37 mouse cellular contexts compared by ENCODE assay signal in genomic region chr10:127903116-127903515, GRCm38 (mm10). TPM values are rescaled to one million over a fixed set of nuclear protein-coding genes. Genes with fewer than 3 reads are reported as not detected.
DNase-seq lines count a peak whose midpoint lies in the region; ATAC-seq and TF ChIP-seq lines count a peak whose summit lies in the region.
"Had no signal": no experiment of that assay in that cellular context is flagged by ENCODE, and none has a peak within 500 bp of the region (broad histone marks: within the 10 kb centered on the region; RNA-seq: fewer than 3 reads in every experiment).

No protein-coding gene starts in this region.

- peak overlapping the region; percentile 98 for H3K27ac ChIP-seq in liver, adult 2 months (replicated peaks; ENCODE audit: insufficient read depth, low read depth, low read length)
- H3K27ac ChIP-seq in liver, postnatal 0 days (ENCODE audit: low read depth) = no peak overlapping the region
- H3K27ac ChIP-seq in heart, embryonic 11.5 days (ENCODE audit: low read depth, low read length) = no peak overlapping the region
- H3K27ac ChIP-seq in forebrain, postnatal 0 days (ENCODE audit: low read depth, low read length) = no peak overlapping the region
- H3K27ac ChIP-seq in kidney, embryonic 15.5 days = no peak overlapping the region
- H3K27ac ChIP-seq: embryonic facial prominence, embryonic 10.5 days; embryonic facial prominence, embryonic 13.5 days; forebrain, embryonic 12.5 days; forebrain, embryonic 15.5 days; heart, embryonic 13.5 days; hindbrain, embryonic 14.5 days had no signal

- H3K9me3 ChIP-seq in liver, postnatal 0 days (ENCODE audit: low read length) = no peaks in the 10 kb centered on the region
- H3K9me3 ChIP-seq in heart, embryonic 11.5 days (replicated peaks; ENCODE audit: control insufficient read depth, low read length) = no peaks in the 10 kb centered on the region
- no peaks in the 10 kb centered on the region for H3K9me3 ChIP-seq in forebrain, postnatal 0 days (ENCODE audit: low read length)
- H3K9me3 ChIP-seq in kidney, embryonic 15.5 days (replicated peaks) = no peaks in the 10 kb centered on the region
- H3K9me3 ChIP-seq: embryonic facial prominence, embryonic 10.5 days; embryonic facial prominence, embryonic 13.5 days; forebrain, embryonic 12.5 days; forebrain, embryonic 15.5 days; heart, embryonic 13.5 days had no signal

- H3K4me2 ChIP-seq in liver, postnatal 0 days (ENCODE audit: low read depth, low read length) = no peak overlapping the region
- H3K4me2 ChIP-seq in heart, embryonic 11.5 days = no peak overlapping the region
- no peak overlapping the region for H3K4me2 ChIP-seq in forebrain, postnatal 0 days (ENCODE audit: low read depth)
- H3K4me2 ChIP-seq in kidney, embryonic 15.5 days = no peak overlapping the region
- H3K4me2 ChIP-seq: embryonic facial prominence, embryonic 13.5 days; forebrain, embryonic 12.5 days; forebrain, embryonic 15.5 days; heart, embryonic 13.5 days; hindbrain, embryonic 14.5 days had no signal

- no peak for TF ChIP-seq CTCF in liver, adult 2 months (IDR thresholded peaks at IDR 0.05; ENCODE audit: low read depth, low read length)
- no peak for TF ChIP-seq CTCF in liver, postnatal 0 days (IDR thresholded peaks at IDR 0.05; ENCODE audit: low read depth)
- TF ChIP-seq CTCF in forebrain, postnatal 0 days (IDR thresholded peaks at IDR 0.05; ENCODE audit: low read depth) = no peak

- no peaks in the 10 kb centered on the region for H3K27me3 ChIP-seq in liver, adult 2 months (ENCODE audit: control insufficient read depth, insufficient read depth, low read length)
- H3K27me3 ChIP-seq in liver, postnatal 0 days (ENCODE audit: insufficient read depth, low read length) = no peaks in the 10 kb centered on the region
- no peaks in the 10 kb centered on the region; the same call in 1 of the 2 replicates for H3K27me3 ChIP-seq in heart, embryonic 11.5 days (ENCODE audit: control insufficient read depth, insufficient read depth, low read length)
- no peaks in the 10 kb centered on the region for H3K27me3 ChIP-seq in forebrain, postnatal 0 days (ENCODE audit: insufficient read depth, low read length)
- H3K27me3 ChIP-seq in kidney, embryonic 15.5 days = no peaks in the 10 kb centered on the region
- H3K27me3 ChIP-seq: embryonic facial prominence, embryonic 13.5 days; forebrain, embryonic 12.5 days; forebrain, embryonic 15.5 days; heart, embryonic 13.5 days had no signal

- H3K79me2 ChIP-seq in liver, adult 2 months (ENCODE audit: control insufficient read depth, insufficient read depth, low read length) = peaks cover 4% of the 10 kb centered on the region; the same call in 1 of the 2 replicates

- DNase-seq in liver, adult 2 months (ENCODE audit: extremely low read depth, low read depth, low spot score) = peak; percentile 67
- no peak for DNase-seq in liver, postnatal 0 days
- peak; percentile 77 for DNase-seq in adrenal gland, adult 2 months
- peak; percentile 63 for DNase-seq in adrenal gland, adult 8-10 months
- DNase-seq in adrenal gland, postnatal 25 days = peak; percentile 7
- DNase-seq in forebrain, postnatal 0 days = no peak
- DNase-seq: cerebellum, adult 11-12 months; cerebellum, adult 8-10 months; cerebellum, postnatal 10 days; cerebellum, postnatal 36 days; embryo, embryonic 11 days; gastrocnemius, postnatal 25 days; heart, adult 18-20 months; heart, postnatal 14 days; heart, postnatal 4 days had no signal

- peak overlapping the region; percentile 24; the same call in 1 of the 2 replicates for H3K4me3 ChIP-seq in liver, adult 2 months (ENCODE audit: insufficient read depth, low read depth, low read length)
- no peak overlapping the region for H3K4me3 ChIP-seq in liver, postnatal 0 days (ENCODE audit: low read depth, low read length)
- no peak overlapping the region for H3K4me3 ChIP-seq in heart, embryonic 11.5 days (ENCODE audit: low read depth, low read length)
- H3K4me3 ChIP-seq in forebrain, postnatal 0 days (ENCODE audit: low read depth, low read length) = no peak overlapping the region
- no peak overlapping the region for H3K4me3 ChIP-seq in kidney, embryonic 15.5 days (replicated peaks)
- H3K4me3 ChIP-seq: embryonic facial prominence, embryonic 10.5 days; embryonic facial prominence, embryonic 13.5 days; erythroblast, embryonic 14.5 days; forebrain, embryonic 12.5 days; forebrain, embryonic 15.5 days; heart, embryonic 13.5 days had no signal

- peaks cover 31% of the 10 kb centered on the region for H3K4me1 ChIP-seq in liver, adult 2 months (ENCODE audit: control insufficient read depth, insufficient read depth, low read length)
- peaks cover 5% of the 10 kb centered on the region for H3K4me1 ChIP-seq in liver, postnatal 0 days (ENCODE audit: insufficient read depth)
- no peaks in the 10 kb centered on the region for H3K4me1 ChIP-seq in heart, embryonic 11.5 days (ENCODE audit: control insufficient read depth, insufficient read depth, low read length)
- H3K4me1 ChIP-seq in forebrain, postnatal 0 days (ENCODE audit: insufficient read depth) = no peaks in the 10 kb centered on the region
- peaks cover 5% of the 10 kb centered on the region; the same call in 1 of the 2 replicates for H3K4me1 ChIP-seq in kidney, embryonic 15.5 days

- no peak for ATAC-seq in liver, postnatal 0 days
- no peak for ATAC-seq in heart, embryonic 11.5 days (replicated peaks; ENCODE audit: insufficient number of reproducible peaks, low FRiP score, low TSS enrichment)
- no peak for ATAC-seq in forebrain, postnatal 0 days
- no peak for ATAC-seq in kidney, embryonic 15.5 days (replicated peaks; ENCODE audit: low FRiP score)
- ATAC-seq: activated CD4-positive, CD25-positive, alpha-beta regulatory T cell, adult 4 months; forebrain, embryonic 15.5 days; intestine, postnatal 0 days had no signal

- no peak for TF ChIP-seq EP300 in liver, postnatal 0 days (IDR thresholded peaks at IDR 0.05; ENCODE audit: low read depth)

- 22% methylated on average over 1 of the region's 1 CpGs for WGBS in liver, adult 2 months
- 67% methylated on average over 1 of the region's 1 CpGs for WGBS in liver, postnatal 0 days (ENCODE audit: insufficient replicate concordance)
- WGBS in heart, embryonic 11.5 days (ENCODE audit: insufficient replicate concordance) = 33% methylated on average over 1 of the region's 1 CpGs
- WGBS in forebrain, postnatal 0 days = 65% methylated on average over 1 of the region's 1 CpGs
- 60% methylated on average over 1 of the region's 1 CpGs for WGBS in kidney, embryonic 15.5 days

- H3K36me3 ChIP-seq in liver, adult 2 months (ENCODE audit: control insufficient read depth, insufficient read depth, low read length) = peaks cover 7% of the 10 kb centered on the region
- no peaks in the 10 kb centered on the region for H3K36me3 ChIP-seq in liver, postnatal 0 days (replicated peaks; ENCODE audit: insufficient read depth, low read length)
- no peaks in the 10 kb centered on the region for H3K36me3 ChIP-seq in heart, embryonic 11.5 days (ENCODE audit: control insufficient read depth, insufficient read depth, low read length)
- H3K36me3 ChIP-seq in forebrain, postnatal 0 days (ENCODE audit: insufficient read depth) = no peaks in the 10 kb centered on the region
- no peaks in the 10 kb centered on the region for H3K36me3 ChIP-seq in kidney, embryonic 15.5 days
- H3K36me3 ChIP-seq: embryonic facial prominence, embryonic 10.5 days; embryonic facial prominence, embryonic 13.5 days; forebrain, embryonic 12.5 days; forebrain, embryonic 15.5 days; heart, embryonic 13.5 days had no signal

- TF ChIP-seq POLR2A in liver, adult 2 months (IDR thresholded peaks at IDR 0.05; ENCODE audit: extremely low read depth, insufficient read depth, low read length) = no peak

- H3K9ac ChIP-seq in liver, adult 2 months (ENCODE audit: low read depth, low read length) = peak overlapping the region; percentile 72
- no peak overlapping the region for H3K9ac ChIP-seq in liver, postnatal 0 days (replicated peaks)
- H3K9ac ChIP-seq in heart, embryonic 11.5 days (ENCODE audit: low read depth, low read length) = no peak overlapping the region
- H3K9ac ChIP-seq in forebrain, postnatal 0 days = no peak overlapping the region
- no peak overlapping the region for H3K9ac ChIP-seq in kidney, embryonic 15.5 days
- H3K9ac ChIP-seq: embryonic facial prominence, embryonic 13.5 days; forebrain, embryonic 12.5 days; forebrain, embryonic 15.5 days; heart, embryonic 13.5 days; hindbrain, embryonic 14.5 days had no signal

RNA-seq across cellular contexts. Expression of gene Sdr9c7, which starts 4.8 kb away (rescaled TPM):
- 25.6 and 26.9 TPM in 2 replicates for total RNA-seq in liver, adult 2 months (2014; rRNA removed)
- polyA plus RNA-seq in liver, adult 2 months (2012; rRNA removed) = 20.4 and 36.7 TPM in 2 replicates
- polyA plus RNA-seq in liver, postnatal 0 days (2015; fragmentation: Nextera tagmentation; extraction: Ambion mirVana) = 0.05 TPM in 2 replicates
- total RNA-seq in adrenal gland, adult 2 months (2021) = 1 to 10 TPM in 1 of 2 experiments, under 1 TPM in 1; 0.41 to 1.9 TPM
- 0.74 and 0.85 TPM in 2 replicates for polyA plus RNA-seq in adrenal gland, adult 2 months (2012; rRNA removed)
- total RNA-seq in adrenal gland, adult 8-10 months (2022) = 1 to 10 TPM in 1 of 4 experiments, under 1 TPM in 3; 0.64 to 1.6 (median 0.72) TPM
- 0.82 and 2.6 TPM in 2 replicates for total RNA-seq in adrenal gland, postnatal 25 days (2021)
- polyA plus RNA-seq in heart, embryonic 11.5 days (2014; fragmentation: Nextera tagmentation; extraction: Ambion mirVana) = not detected in 2 replicates
- total RNA-seq in forebrain, postnatal 0 days (2014; rRNA removed) = not detected in 2 replicates
- not detected in 2 replicates for polyA plus RNA-seq in forebrain, postnatal 0 days (2015; fragmentation: Nextera tagmentation; extraction: Ambion mirVana)
- polyA plus RNA-seq in kidney, embryonic 15.5 days (2015; fragmentation: Nextera tagmentation; extraction: Ambion mirVana) = 0.08 TPM in 1 of 2 replicates, not detected in the other
- total RNA-seq: gastrocnemius, adult 8-10 months; gastrocnemius, postnatal 25 days; heart, adult 18-20 months; heart, postnatal 4 days had no signal
- polyA plus RNA-seq: activated CD4-positive, CD25-positive, alpha-beta regulatory T cell, adult 4 months; brain, embryonic 14.5 days; C2C12; embryonic facial prominence, embryonic 10.5 days; erythroblast, embryonic 14.5 days; forebrain, embryonic 12.5 days; forebrain, embryonic 15.5 days; heart, embryonic 13.5 days; heart, embryonic 16.5 days; hindbrain, embryonic 11.5 days; hindbrain, embryonic 14.5 days; intestine, embryonic 14.5 days had no signal

RNA-seq across cellular contexts. Expression of gene Rdh7, which starts 14.5 kb away (rescaled TPM):
- total RNA-seq in liver, adult 2 months (2014; rRNA removed) = 1,124 and 1,219 TPM in 2 replicates
- 1,436 and 1,472 TPM in 2 replicates for polyA plus RNA-seq in liver, adult 2 months (2012; rRNA removed)
- 345 and 356 TPM in 2 replicates for polyA plus RNA-seq in liver, postnatal 0 days (2015; fragmentation: Nextera tagmentation; extraction: Ambion mirVana)
- total RNA-seq in adrenal gland, adult 2 months (2021) = 1 to 10 TPM in 1 of 2 experiments, not detected in 1; 2.0 TPM
- polyA plus RNA-seq in adrenal gland, adult 2 months (2012; rRNA removed) = 0.17 TPM in 1 of 2 replicates, not detected in the other
- total RNA-seq in adrenal gland, adult 8-10 months (2022) = under 1 TPM in 2 of 4 experiments, not detected in 2; 0.19 to 0.20 TPM
- 5.8 TPM in 1 of 2 replicates, not detected in the other for total RNA-seq in adrenal gland, postnatal 25 days (2021)
- not detected in 2 replicates for polyA plus RNA-seq in heart, embryonic 11.5 days (2014; fragmentation: Nextera tagmentation; extraction: Ambion mirVana)
- not detected in 2 replicates for total RNA-seq in forebrain, postnatal 0 days (2014; rRNA removed)
- polyA plus RNA-seq in forebrain, postnatal 0 days (2015; fragmentation: Nextera tagmentation; extraction: Ambion mirVana) = not detected in 2 replicates
- not detected in 2 replicates for polyA plus RNA-seq in kidney, embryonic 15.5 days (2015; fragmentation: Nextera tagmentation; extraction: Ambion mirVana)
- total RNA-seq: adrenal gland, adult 18-20 months; ES-E14; gastrocnemius, postnatal 25 days; heart, adult 18-20 months; heart, postnatal 14 days; heart, postnatal 4 days had no signal
- polyA plus RNA-seq: activated CD4-positive, CD25-positive, alpha-beta regulatory T cell, adult 4 months; brain, embryonic 14.5 days; C2C12; cortical plate, adult 2 months; embryonic facial prominence, embryonic 10.5 days; embryonic facial prominence, embryonic 13.5 days; erythroblast, embryonic 14.5 days; forebrain, embryonic 12.5 days; forebrain, embryonic 15.5 days; frontal cortex, adult 2 months; heart, embryonic 13.5 days; heart, embryonic 16.5 days; hindbrain, embryonic 11.5 days; hindbrain, embryonic 14.5 days had no signal

RNA-seq across cellular contexts. Expression of gene Rdh16f2, which starts 36.8 kb away (rescaled TPM):
- total RNA-seq in liver, adult 2 months (2014; rRNA removed) = 282 and 329 TPM in 2 replicates
- 281 and 297 TPM in 2 replicates for polyA plus RNA-seq in liver, adult 2 months (2012; rRNA removed)
- 4.2 and 4.6 TPM in 2 replicates for polyA plus RNA-seq in liver, postnatal 0 days (2015; fragmentation: Nextera tagmentation; extraction: Ambion mirVana)
- total RNA-seq in adrenal gland, adult 2 months (2021) = under 1 TPM in 1 of 2 experiments, not detected in 1; 0.23 TPM
- polyA plus RNA-seq in adrenal gland, adult 2 months (2012; rRNA removed) = not detected in 2 replicates
- total RNA-seq in adrenal gland, adult 8-10 months (2022) = not detected
- not detected in 2 replicates for total RNA-seq in adrenal gland, postnatal 25 days (2021)
- polyA plus RNA-seq in heart, embryonic 11.5 days (2014; fragmentation: Nextera tagmentation; extraction: Ambion mirVana) = not detected in 2 replicates
- total RNA-seq in forebrain, postnatal 0 days (2014; rRNA removed) = not detected in 2 replicates
- polyA plus RNA-seq in forebrain, postnatal 0 days (2015; fragmentation: Nextera tagmentation; extraction: Ambion mirVana) = not detected in 2 replicates
- 0.64 and 0.72 TPM in 2 replicates for polyA plus RNA-seq in kidney, embryonic 15.5 days (2015; fragmentation: Nextera tagmentation; extraction: Ambion mirVana)
- total RNA-seq: ES-E14; gastrocnemius, adult 8-10 months; gastrocnemius, postnatal 25 days; heart, adult 18-20 months; heart, postnatal 14 days; heart, postnatal 4 days had no signal
- polyA plus RNA-seq: activated CD4-positive, CD25-positive, alpha-beta regulatory T cell, adult 4 months; brain, embryonic 14.5 days; C2C12; cortical plate, adult 2 months; embryonic facial prominence, embryonic 10.5 days; embryonic facial prominence, embryonic 13.5 days; erythroblast, embryonic 14.5 days; forebrain, embryonic 12.5 days; forebrain, embryonic 15.5 days; frontal cortex, adult 2 months; heart, embryonic 13.5 days; heart, embryonic 16.5 days; hindbrain, embryonic 11.5 days; hindbrain, embryonic 14.5 days had no signal

RNA-seq across cellular contexts. Expression of gene Rdh19, which starts 53.4 kb away (rescaled TPM):
- total RNA-seq in liver, adult 2 months (2014; rRNA removed) = not detected in 2 replicates
- polyA plus RNA-seq in liver, adult 2 months (2012; rRNA removed) = 0.05 TPM in 1 of 2 replicates, not detected in the other
- polyA plus RNA-seq in liver, postnatal 0 days (2015; fragmentation: Nextera tagmentation; extraction: Ambion mirVana) = not detected in 2 replicates
- not detected for total RNA-seq in adrenal gland, adult 2 months (2021)
- polyA plus RNA-seq in adrenal gland, adult 2 months (2012; rRNA removed) = not detected in 2 replicates
- total RNA-seq in adrenal gland, adult 8-10 months (2022) = under 1 TPM in 3 of 4 experiments, not detected in 1; 0.20 to 0.38 (median 0.24) TPM
- total RNA-seq in adrenal gland, postnatal 25 days (2021) = not detected in 2 replicates
- not detected in 2 replicates for polyA plus RNA-seq in heart, embryonic 11.5 days (2014; fragmentation: Nextera tagmentation; extraction: Ambion mirVana)
- total RNA-seq in forebrain, postnatal 0 days (2014; rRNA removed) = not detected in 2 replicates
- polyA plus RNA-seq in forebrain, postnatal 0 days (2015; fragmentation: Nextera tagmentation; extraction: Ambion mirVana) = not detected in 2 replicates
- polyA plus RNA-seq in kidney, embryonic 15.5 days (2015; fragmentation: Nextera tagmentation; extraction: Ambion mirVana) = 2.0 TPM in 2 replicates
- total RNA-seq: adrenal gland, adult 18-20 months; ES-E14; gastrocnemius, adult 8-10 months; gastrocnemius, postnatal 25 days; heart, adult 18-20 months; heart, postnatal 14 days; heart, postnatal 4 days had no signal
- polyA plus RNA-seq: activated CD4-positive, CD25-positive, alpha-beta regulatory T cell, adult 4 months; brain, embryonic 14.5 days; C2C12; cortical plate, adult 2 months; embryonic facial prominence, embryonic 10.5 days; embryonic facial prominence, embryonic 13.5 days; erythroblast, embryonic 14.5 days; forebrain, embryonic 12.5 days; forebrain, embryonic 15.5 days; frontal cortex, adult 2 months; gonadal fat pad, adult 2 months; heart, embryonic 13.5 days; heart, embryonic 16.5 days; hindbrain, embryonic 11.5 days; hindbrain, embryonic 14.5 days; intestine, embryonic 14.5 days; intestine, postnatal 0 days had no signal

Comparison
In these comparisons a context has a peak if more than half of its experiments do, and no peak if none do; other contexts are left out.
1. DNase-seq: peak in liver, adult 2 months (single experiment), adrenal gland, adult 2 months (single experiment), adrenal gland, adult 8-10 months (single experiment) and adrenal gland, postnatal 25 days (single experiment); none in liver, postnatal 0 days (single experiment) and forebrain, postnatal 0 days (single experiment).
2. RNA of gene Sdr9c7, which starts 4.8 kb away (polyA plus RNA-seq): 20.4 to 36.7 TPM in liver, adult 2 months; 0.74 to 0.85 TPM in adrenal gland, adult 2 months, 0.08 TPM in kidney, embryonic 15.5 days, 0.05 TPM in liver, postnatal 0 days, not detected in heart, embryonic 11.5 days and not detected in forebrain, postnatal 0 days; every median in the first group is over 10 times any median in the second.
3. RNA of gene Rdh16f2, which starts 36.8 kb away (polyA plus RNA-seq): 281 to 297 TPM in liver, adult 2 months; 4.2 to 4.6 TPM in liver, postnatal 0 days, 0.64 to 0.72 TPM in kidney, embryonic 15.5 days, not detected in adrenal gland, adult 2 months, not detected in heart, embryonic 11.5 days and not detected in forebrain, postnatal 0 days; every median in the first group is over 10 times any median in the second.
4. RNA of gene Rdh7, which starts 14.5 kb away (polyA plus RNA-seq): 1,436 to 1,472 TPM in liver, adult 2 months and 345 to 356 TPM in liver, postnatal 0 days; 0.17 TPM in adrenal gland, adult 2 months, not detected in kidney, embryonic 15.5 days, not detected in heart, embryonic 11.5 days and not detected in forebrain, postnatal 0 days; every median in the first group is over 100 times any median in the second.